8 mouse cellular contexts compared by ENCODE assay signal in the genomic region with DNA sequence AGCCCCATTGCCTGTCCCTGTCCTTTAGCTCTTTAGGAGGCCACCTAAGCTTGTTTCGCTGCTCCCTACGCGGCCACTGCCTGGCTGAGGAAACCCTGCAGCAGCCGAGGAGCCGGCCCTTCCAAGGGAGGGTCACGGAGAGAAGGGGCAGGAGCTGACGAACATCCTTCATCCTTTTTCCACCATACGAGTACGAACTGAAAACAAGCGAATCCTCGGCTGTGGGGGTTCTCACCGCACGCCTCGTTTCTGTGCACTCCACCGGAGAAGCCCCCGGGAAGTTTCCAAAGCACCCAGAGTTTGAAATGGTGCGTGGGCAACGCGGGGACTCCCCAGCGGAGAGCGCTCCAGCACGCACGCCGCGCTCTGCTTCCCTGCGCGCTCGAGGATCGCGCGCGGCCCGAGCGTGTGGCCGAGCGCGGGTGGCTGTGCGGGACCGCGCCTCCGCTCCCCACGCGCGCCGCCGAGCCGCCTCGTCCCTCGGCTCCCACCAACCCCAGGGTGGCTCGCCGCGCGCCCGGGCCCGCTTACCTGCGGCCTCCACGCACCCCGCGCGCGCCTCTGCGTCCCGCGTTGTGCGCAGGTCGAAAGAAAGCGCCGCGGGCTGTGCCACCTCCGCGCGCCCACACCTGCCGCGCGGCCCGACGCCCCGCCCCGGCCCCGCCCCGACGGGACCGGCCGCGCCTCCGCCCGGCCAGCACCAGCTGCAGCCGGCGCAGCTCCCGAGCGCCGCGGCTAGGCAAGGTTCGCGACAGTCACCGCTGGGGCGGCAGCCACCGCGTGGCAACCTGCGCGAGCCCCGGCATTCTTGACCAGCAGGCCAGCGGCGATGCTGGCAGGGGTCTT. TPM values are rescaled to one million over a fixed set of nuclear protein-coding genes. Genes with fewer than 3 reads are reported as not detected.
DNase-seq lines count a peak whose midpoint lies in the region; ATAC-seq and TF ChIP-seq lines count a peak whose summit lies in the region.

No protein-coding gene starts in this region.

- under 1% methylated on average over 90 of the region's 104 CpGs for WGBS in heart, embryonic 16.5 days
- WGBS in liver, embryonic 14.5 days (ENCODE audit: insufficient replicate concordance), result under 1% methylated on average over 94 of the region's 104 CpGs
- WGBS in neural tube, embryonic 12.5 days, result under 1% methylated on average over 104 of the region's 104 CpGs

- peak; percentile 47 for TF ChIP-seq CTCF in liver, embryonic 14.5 days (IDR thresholded peaks at IDR 0.05; ENCODE audit: low read depth)

- peak; percentile 3 to 23 for DNase-seq in B cell, adult 2 months
- peak; percentile 71 for DNase-seq in adrenal gland, postnatal 14 days
- peak; percentile 74 for DNase-seq in embryo, embryonic 9.5 days (ENCODE audit: extremely low spot score)
- DNase-seq in kidney, postnatal 25 days, result peak; percentile 39 to 74
- peak; percentile 38 to 58 (median 50) for DNase-seq in liver, embryonic 14.5 days (ENCODE audit: low read depth in 3 of 3, low spot score in 3 of 3)
- DNase-seq in thymus, adult 18-20 months, result peak; percentile 6 to 16

- peak overlapping the region; percentile 80 for H3K4me3 ChIP-seq in heart, embryonic 16.5 days (ENCODE audit: low read length)
- peak overlapping the region; percentile 63 to 76 for H3K4me3 ChIP-seq in liver, embryonic 14.5 days (ENCODE audit: insufficient read depth in 1 of 2, low read depth in 2 of 2, low read length in 2 of 2)
- H3K4me3 ChIP-seq in neural tube, embryonic 12.5 days, result peak overlapping the region; percentile 68

- H3K36me3 ChIP-seq in heart, embryonic 16.5 days (ENCODE audit: control insufficient read depth, insufficient read depth), result no peaks in the 10 kb centered on the region
- no peaks in the 10 kb centered on the region for H3K36me3 ChIP-seq in liver, embryonic 14.5 days (replicated peaks; ENCODE audit: control insufficient read depth, insufficient read depth, low read depth)
- no peaks in the 10 kb centered on the region for H3K36me3 ChIP-seq in neural tube, embryonic 12.5 days

- H3K4me1 ChIP-seq in heart, embryonic 16.5 days (ENCODE audit: control insufficient read depth, insufficient read depth, low read length), result peaks cover 5% of the 10 kb centered on the region; the same call in 1 of the 2 replicates
- peaks cover 0 to 3% of the 10 kb centered on the region in 2 experiments; a peak in 1 of 4 replicates for H3K4me1 ChIP-seq in liver, embryonic 14.5 days (replicated peaks; ENCODE audit: control insufficient read depth in 2 of 2, insufficient read depth in 2 of 2, low read length in 1 of 2)
- H3K4me1 ChIP-seq in neural tube, embryonic 12.5 days, result no peaks in the 10 kb centered on the region

- peaks cover 16% of the 10 kb centered on the region for H3K27me3 ChIP-seq in heart, embryonic 16.5 days (ENCODE audit: control insufficient read depth, insufficient read depth, low read length)
- peaks cover 9% of the 10 kb centered on the region for H3K27me3 ChIP-seq in liver, embryonic 14.5 days (ENCODE audit: control insufficient read depth, insufficient read depth, low read length)
- peaks cover 24% of the 10 kb centered on the region for H3K27me3 ChIP-seq in neural tube, embryonic 12.5 days (replicated peaks)

- TF ChIP-seq EP300 in liver, embryonic 14.5 days (IDR thresholded peaks at IDR 0.05; ENCODE audit: low read depth), result no peak

- ATAC-seq in heart, embryonic 16.5 days (replicated peaks; ENCODE audit: extremely low read depth, insufficient read depth, low FRiP score), result peak; percentile 91
- ATAC-seq in liver, embryonic 14.5 days (ENCODE audit: insufficient read depth), result peak; percentile 98
- ATAC-seq in neural tube, embryonic 12.5 days (ENCODE audit: low FRiP score, low read depth), result peak; percentile 91

- H3K27ac ChIP-seq in heart, embryonic 16.5 days (ENCODE audit: low read length), result peak overlapping the region; percentile 27; the same call in 1 of the 2 replicates
- no peak overlapping the region for H3K27ac ChIP-seq in liver, embryonic 14.5 days
- no peak overlapping the region for H3K27ac ChIP-seq in neural tube, embryonic 12.5 days

- H3K9ac ChIP-seq in heart, embryonic 16.5 days (ENCODE audit: low read length), result peak overlapping the region; percentile 71
- peak overlapping the region; percentile 65 for H3K9ac ChIP-seq in liver, embryonic 14.5 days (replicated peaks)
- H3K9ac ChIP-seq in neural tube, embryonic 12.5 days, result peak overlapping the region; percentile 48

- H3K9me3 ChIP-seq in heart, embryonic 16.5 days (replicated peaks; ENCODE audit: control insufficient read depth, low read length), result no peaks in the 10 kb centered on the region
- no peaks in the 10 kb centered on the region for H3K9me3 ChIP-seq in liver, embryonic 14.5 days (ENCODE audit: control insufficient read depth, low read length)
- H3K9me3 ChIP-seq in neural tube, embryonic 12.5 days, result no peaks in the 10 kb centered on the region

- H3K4me2 ChIP-seq in heart, embryonic 16.5 days (ENCODE audit: low read depth, low read length), result peak overlapping the region; percentile 97
- peak overlapping the region; percentile 83 for H3K4me2 ChIP-seq in liver, embryonic 14.5 days (ENCODE audit: low read depth)
- H3K4me2 ChIP-seq in neural tube, embryonic 12.5 days (replicated peaks), result peak overlapping the region; percentile 97

RNA-seq across cellular contexts. Expression of a gene that starts 58.1 kb away (rescaled TPM):
- not detected in 2 replicates for total RNA-seq in adrenal gland, postnatal 14 days (2021)
- not detected in 2 replicates for polyA plus RNA-seq in heart, embryonic 16.5 days (2015; fragmentation: Nextera tagmentation; extraction: Ambion mirVana)
- not detected in 2 replicates for polyA plus RNA-seq in liver, embryonic 14.5 days (2012; rRNA removed)
- polyA plus RNA-seq in liver, embryonic 14.5 days (2014; fragmentation: Nextera tagmentation; extraction: Ambion mirVana), result not detected in 2 replicates
- not detected in 2 replicates for polyA plus RNA-seq in neural tube, embryonic 12.5 days (2016; fragmentation: Nextera tagmentation; extraction: Ambion mirVana)

Comparison
In these comparisons a context has a peak if more than half of its experiments do, and no peak if none do; other contexts are left out.
1. DNase-seq: peak in every context shown above with its lines; median percentile 74 in embryo, embryonic 9.5 days; 71 in adrenal gland, postnatal 14 days; 56 in kidney, postnatal 25 days; 50 in liver, embryonic 14.5 days; 13 in B cell, adult 2 months; 11 in thymus, adult 18-20 months.